Mouse (Mus musculus) left cerebral cortex, adult 6 months (tissue): ENCODE results near the gene Ssu2. TPM values are rescaled to one million over a fixed set of nuclear protein-coding genes. Genes with fewer than 3 reads are reported as not detected.

ENCODE experiments used
- long read RNA-seq, 2 experiments: library from polyadenylated mRNA; unstranded; transcript quantifications; one replicate each; pipeline ENCODE4 v2.0.0; 2019 to 2020
- polyA plus RNA-seq: library from polyadenylated mRNA; unstranded; fragments of <200 nt; fragmentation: Nextera tagmentation; gene quantifications from 2 replicates; pipeline ENCODE4 v1.2.3, GENCODE M21; 2021

Ssu2 gene
- 0.14 and 0.43 TPM in 2 replicates for polyA plus RNA-seq
- long read RNA-seq, experiment 1, partial matches to known transcripts: 0 of 2 reads
- long read RNA-seq, experiment 1, other reads (novel, unspliced or antisense): 2 of 2 reads
- long read RNA-seq, experiment 2: 0 reads

GRCm38 (mm10) chr6:112387947-112388346, at the start of gene Ssu2:
Gene Ssu2, minus strand, starts transcription at chr6:112388023.

Other genes starting within 250 kb of the Ssu2 start
- gene Lmcd1, start 114.3 kb downstream of the Ssu2 start, polyA plus RNA-seq: 8.8 and 11.1 TPM in 2 replicates
- 0.29 TPM in 1 of 2 replicates, not detected in the other for gene Cav3, start 71.5 kb upstream of the Ssu2 start, polyA plus RNA-seq
- gene Oxtr, start 101.9 kb upstream of the Ssu2 start, polyA plus RNA-seq: 1.7 and 2.5 TPM in 2 replicates